Comparison of ENCODE assay signal across 14 mouse cellular contexts in genomic region chr4:134476899-134477298, GRCm38 (mm10). TPM values are rescaled to one million over a fixed set of nuclear protein-coding genes. Genes with fewer than 3 reads are reported as not detected.
DNase-seq lines count a peak whose midpoint lies in the region; ATAC-seq and TF ChIP-seq lines count a peak whose summit lies in the region.
"Had no signal": no experiment of that assay in that cellular context is flagged by ENCODE, and none has a peak within 500 bp of the region (broad histone marks: within the 10 kb centered on the region; RNA-seq: fewer than 3 reads in every experiment).

No protein-coding gene starts in this region.

- H3K9me3 ChIP-seq in forebrain, embryonic 12.5 days = no peaks in the 10 kb centered on the region
- H3K9me3 ChIP-seq in forebrain, embryonic 11.5 days (ENCODE audit: control insufficient read depth, low read length) = no peaks in the 10 kb centered on the region
- H3K9me3 ChIP-seq in neural tube, embryonic 13.5 days = no peaks in the 10 kb centered on the region
- no peaks in the 10 kb centered on the region for H3K9me3 ChIP-seq in kidney, embryonic 14.5 days (ENCODE audit: control insufficient read depth, low read length)
- H3K9me3 ChIP-seq: heart, embryonic 15.5 days had no signal

- no peak for DNase-seq in forebrain, embryonic 11.5 days (ENCODE audit: low spot score)
- peak; percentile 57 to 62 for DNase-seq in lung, adult 18-20 months
- DNase-seq in lung, postnatal 4 days = no peak
- DNase-seq in urinary bladder, postnatal 25 days (ENCODE audit: low spot score) = no peak
- DNase-seq: adrenal gland, postnatal 10 days; right cerebral cortex, postnatal 25 days had no signal

- 96% methylated on average over 8 of the region's 8 CpGs for WGBS in forebrain, embryonic 12.5 days
- 91% methylated on average over 8 of the region's 8 CpGs for WGBS in forebrain, embryonic 11.5 days
- 86% methylated on average over 8 of the region's 8 CpGs for WGBS in neural tube, embryonic 13.5 days
- 90% methylated on average over 8 of the region's 8 CpGs for WGBS in kidney, embryonic 14.5 days

- TF ChIP-seq CTCF in cortical plate, adult 2 months (IDR thresholded peaks at IDR 0.05; ENCODE audit: extremely low read depth, insufficient read depth, low read length) = no peak

- no peak overlapping the region for H3K9ac ChIP-seq in forebrain, embryonic 12.5 days
- no peak overlapping the region for H3K9ac ChIP-seq in forebrain, embryonic 11.5 days (ENCODE audit: low read length)
- H3K9ac ChIP-seq in neural tube, embryonic 13.5 days = no peak overlapping the region
- H3K9ac ChIP-seq in kidney, embryonic 14.5 days (ENCODE audit: low read depth, low read length) = no peak overlapping the region
- H3K9ac ChIP-seq: heart, embryonic 15.5 days had no signal

- peaks cover 55% of the 10 kb centered on the region for H3K36me3 ChIP-seq in forebrain, embryonic 12.5 days (replicated peaks)
- H3K36me3 ChIP-seq in forebrain, embryonic 11.5 days (ENCODE audit: control insufficient read depth, insufficient read depth, low read length) = peaks cover 22% of the 10 kb centered on the region
- H3K36me3 ChIP-seq in neural tube, embryonic 13.5 days = peaks cover 50% of the 10 kb centered on the region
- peaks cover 41% of the 10 kb centered on the region for H3K36me3 ChIP-seq in kidney, embryonic 14.5 days (ENCODE audit: control insufficient read depth, insufficient read depth, low read length)

- no peaks in the 10 kb centered on the region for H3K27me3 ChIP-seq in forebrain, embryonic 12.5 days
- no peaks in the 10 kb centered on the region for H3K27me3 ChIP-seq in forebrain, embryonic 11.5 days (ENCODE audit: control insufficient read depth, insufficient read depth, low read length)
- peaks cover 3% of the 10 kb centered on the region; the same call in 1 of the 2 replicates for H3K27me3 ChIP-seq in neural tube, embryonic 13.5 days
- no peaks in the 10 kb centered on the region for H3K27me3 ChIP-seq in kidney, embryonic 14.5 days (ENCODE audit: control insufficient read depth, insufficient read depth, low read length)
- H3K27me3 ChIP-seq: heart, embryonic 15.5 days; Patski had no signal

- peaks cover 31% of the 10 kb centered on the region for H3K4me1 ChIP-seq in forebrain, embryonic 12.5 days
- H3K4me1 ChIP-seq in forebrain, embryonic 11.5 days (replicated peaks; ENCODE audit: control insufficient read depth, insufficient read depth, low read length) = peaks cover 4% of the 10 kb centered on the region; the same call in 1 of the 2 replicates
- peaks cover 9% of the 10 kb centered on the region for H3K4me1 ChIP-seq in cortical plate, adult 2 months (ENCODE audit: control insufficient read depth, insufficient read depth, low read length)
- H3K4me1 ChIP-seq in neural tube, embryonic 13.5 days (replicated peaks) = peaks cover 45% of the 10 kb centered on the region
- H3K4me1 ChIP-seq in kidney, embryonic 14.5 days (ENCODE audit: control insufficient read depth, insufficient read depth, low read length) = no peaks in the 10 kb centered on the region

- H3K4me3 ChIP-seq in forebrain, embryonic 12.5 days (replicated peaks) = no peak overlapping the region
- H3K4me3 ChIP-seq in forebrain, embryonic 11.5 days (ENCODE audit: low read depth, low read length) = no peak overlapping the region
- no peak overlapping the region for H3K4me3 ChIP-seq in cortical plate, adult 2 months (ENCODE audit: insufficient read depth, low read length)
- H3K4me3 ChIP-seq in neural tube, embryonic 13.5 days = no peak overlapping the region
- no peak overlapping the region for H3K4me3 ChIP-seq in kidney, embryonic 14.5 days (ENCODE audit: low read length)
- H3K4me3 ChIP-seq: erythroblast, embryonic 14.5 days; heart, embryonic 15.5 days had no signal

- 0 out of 2 replicates have a peak, but pooled peaks have one; percentile 9 for TF ChIP-seq POLR2A in cortical plate, adult 2 months (IDR thresholded peaks at IDR 0.05; ENCODE audit: extremely low read depth, insufficient read depth, low read length)

- H3K4me2 ChIP-seq in forebrain, embryonic 12.5 days = no peak overlapping the region
- no peak overlapping the region for H3K4me2 ChIP-seq in forebrain, embryonic 11.5 days (ENCODE audit: low read depth, low read length, severe bottlenecking)
- no peak overlapping the region for H3K4me2 ChIP-seq in neural tube, embryonic 13.5 days
- H3K4me2 ChIP-seq in kidney, embryonic 14.5 days (replicated peaks; ENCODE audit: low read depth, low read length) = no peak overlapping the region
- H3K4me2 ChIP-seq: heart, embryonic 15.5 days had no signal

- H3K27ac ChIP-seq in forebrain, embryonic 12.5 days = peak overlapping the region; percentile 51
- H3K27ac ChIP-seq in forebrain, embryonic 11.5 days (ENCODE audit: low read depth, low read length) = no peak overlapping the region
- H3K27ac ChIP-seq in cortical plate, adult 2 months (ENCODE audit: insufficient read depth, low read length) = peak overlapping the region; percentile 10; the same call in 1 of the 2 replicates
- H3K27ac ChIP-seq in neural tube, embryonic 13.5 days (replicated peaks) = peak overlapping the region; percentile 86
- H3K27ac ChIP-seq in kidney, embryonic 14.5 days (ENCODE audit: low read depth, low read length) = no peak overlapping the region
- H3K27ac ChIP-seq: heart, embryonic 15.5 days had no signal

- ATAC-seq in forebrain, embryonic 12.5 days (ENCODE audit: low FRiP score) = no peak
- ATAC-seq in forebrain, embryonic 11.5 days (replicated peaks; ENCODE audit: low FRiP score) = no peak
- no peak for ATAC-seq in neural tube, embryonic 13.5 days (ENCODE audit: low read depth)
- ATAC-seq in kidney, embryonic 14.5 days (ENCODE audit: low FRiP score, low TSS enrichment) = no peak
- ATAC-seq: intestine, postnatal 0 days; Patski had no signal

RNA-seq across cellular contexts. Expression of gene Stmn1, which starts 8.8 kb away (rescaled TPM):
- 4,517 and 4,745 TPM in 2 replicates for polyA plus RNA-seq in forebrain, embryonic 12.5 days (2016; fragmentation: Nextera tagmentation; extraction: Ambion mirVana)
- 3,131 and 3,150 TPM in 2 replicates for polyA plus RNA-seq in forebrain, embryonic 11.5 days (2014; fragmentation: Nextera tagmentation; extraction: Ambion mirVana)
- 901 and 956 TPM in 2 replicates for polyA plus RNA-seq in cortical plate, adult 2 months (2012; rRNA removed)
- polyA plus RNA-seq in neural tube, embryonic 13.5 days (2015; fragmentation: Nextera tagmentation; extraction: Ambion mirVana) = 6,082 and 6,118 TPM in 2 replicates
- 1,829 and 1,880 TPM in 2 replicates for polyA plus RNA-seq in kidney, embryonic 14.5 days (2014; fragmentation: Nextera tagmentation; extraction: Ambion mirVana)

RNA-seq across cellular contexts. Expression of gene Paqr7, which starts 19.6 kb away (rescaled TPM):
- 3.8 and 4.9 TPM in 2 replicates for polyA plus RNA-seq in forebrain, embryonic 12.5 days (2016; fragmentation: Nextera tagmentation; extraction: Ambion mirVana)
- 1.3 and 1.5 TPM in 2 replicates for polyA plus RNA-seq in forebrain, embryonic 11.5 days (2014; fragmentation: Nextera tagmentation; extraction: Ambion mirVana)
- polyA plus RNA-seq in cortical plate, adult 2 months (2012; rRNA removed) = 78.7 and 81.5 TPM in 2 replicates
- polyA plus RNA-seq in neural tube, embryonic 13.5 days (2015; fragmentation: Nextera tagmentation; extraction: Ambion mirVana) = 19.5 and 23.3 TPM in 2 replicates
- 0.57 and 0.73 TPM in 2 replicates for polyA plus RNA-seq in kidney, embryonic 14.5 days (2014; fragmentation: Nextera tagmentation; extraction: Ambion mirVana)
- polyA plus RNA-seq: erythroblast, embryonic 14.5 days had no signal

RNA-seq across cellular contexts. Expression of gene Aunip, which starts 33.9 kb away (rescaled TPM):
- 14.1 and 15.4 TPM in 2 replicates for polyA plus RNA-seq in forebrain, embryonic 12.5 days (2016; fragmentation: Nextera tagmentation; extraction: Ambion mirVana)
- 8.7 and 9.3 TPM in 2 replicates for polyA plus RNA-seq in forebrain, embryonic 11.5 days (2014; fragmentation: Nextera tagmentation; extraction: Ambion mirVana)
- 0.23 and 0.31 TPM in 2 replicates for polyA plus RNA-seq in cortical plate, adult 2 months (2012; rRNA removed)
- 2.3 TPM in 2 replicates for polyA plus RNA-seq in neural tube, embryonic 13.5 days (2015; fragmentation: Nextera tagmentation; extraction: Ambion mirVana)
- polyA plus RNA-seq in kidney, embryonic 14.5 days (2014; fragmentation: Nextera tagmentation; extraction: Ambion mirVana) = 5.9 and 20.7 TPM in 2 replicates

RNA-seq across cellular contexts. Expression of gene Mtfr1l, which starts 58.3 kb away (rescaled TPM):
- 125 and 129 TPM in 2 replicates for polyA plus RNA-seq in forebrain, embryonic 12.5 days (2016; fragmentation: Nextera tagmentation; extraction: Ambion mirVana)
- polyA plus RNA-seq in forebrain, embryonic 11.5 days (2014; fragmentation: Nextera tagmentation; extraction: Ambion mirVana) = 132 and 135 TPM in 2 replicates
- 111 and 118 TPM in 2 replicates for polyA plus RNA-seq in cortical plate, adult 2 months (2012; rRNA removed)
- polyA plus RNA-seq in neural tube, embryonic 13.5 days (2015; fragmentation: Nextera tagmentation; extraction: Ambion mirVana) = 165 and 172 TPM in 2 replicates
- polyA plus RNA-seq in kidney, embryonic 14.5 days (2014; fragmentation: Nextera tagmentation; extraction: Ambion mirVana) = 114 and 130 TPM in 2 replicates

Comparison
In these comparisons a context has a peak if more than half of its experiments do, and no peak if none do; other contexts are left out.
1. H3K27ac ChIP-seq: peak in forebrain, embryonic 12.5 days (single experiment), cortical plate, adult 2 months (single experiment) and neural tube, embryonic 13.5 days (single experiment); none in forebrain, embryonic 11.5 days (single experiment) and kidney, embryonic 14.5 days (single experiment).
2. DNase-seq: peak in lung, adult 18-20 months (2 of 2); none in forebrain, embryonic 11.5 days (single experiment), lung, postnatal 4 days (0 of 2) and urinary bladder, postnatal 25 days (single experiment).